Mouse (Mus musculus) adrenal gland, postnatal 25 days (tissue): ENCODE results near the gene Clip4. TPM values are rescaled to one million over a fixed set of nuclear protein-coding genes. Genes with fewer than 3 reads are reported as not detected.

Source experiments
- DNase-seq: peaks from one replicate; pipeline ENCODE4 v3.0.0; 2021; ENCODE audit warnings: mixed read lengths
- total RNA-seq: library from RNA; stranded (reverse); gene quantifications from 2 replicates; pipeline ENCODE4 v1.2.3, GENCODE M21; 2021

Gene Clip4
- total RNA-seq, 1 experiment from 2014 or later = 17.2 TPM

DNA sequence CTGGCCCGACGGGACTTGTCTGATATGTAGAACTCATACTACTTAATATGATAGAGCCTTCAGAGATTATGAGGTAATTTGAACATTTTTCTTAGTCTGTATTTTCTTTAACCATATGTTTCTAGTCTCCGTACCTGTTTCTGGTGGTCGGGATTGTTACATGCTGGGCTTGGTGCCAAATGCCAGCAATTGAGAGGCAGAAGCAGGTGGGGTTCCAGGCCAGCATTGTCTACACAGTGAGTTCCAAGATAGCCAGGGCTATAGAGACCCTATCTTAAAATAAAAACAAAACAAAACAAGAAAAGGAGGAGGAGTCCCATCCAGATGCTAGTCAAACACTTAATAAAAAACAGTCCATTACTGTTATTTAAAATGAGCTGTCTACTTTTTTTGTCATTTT is 23.3 kb downstream of the Clip4 start:
- no peak for DNase-seq

DNA sequence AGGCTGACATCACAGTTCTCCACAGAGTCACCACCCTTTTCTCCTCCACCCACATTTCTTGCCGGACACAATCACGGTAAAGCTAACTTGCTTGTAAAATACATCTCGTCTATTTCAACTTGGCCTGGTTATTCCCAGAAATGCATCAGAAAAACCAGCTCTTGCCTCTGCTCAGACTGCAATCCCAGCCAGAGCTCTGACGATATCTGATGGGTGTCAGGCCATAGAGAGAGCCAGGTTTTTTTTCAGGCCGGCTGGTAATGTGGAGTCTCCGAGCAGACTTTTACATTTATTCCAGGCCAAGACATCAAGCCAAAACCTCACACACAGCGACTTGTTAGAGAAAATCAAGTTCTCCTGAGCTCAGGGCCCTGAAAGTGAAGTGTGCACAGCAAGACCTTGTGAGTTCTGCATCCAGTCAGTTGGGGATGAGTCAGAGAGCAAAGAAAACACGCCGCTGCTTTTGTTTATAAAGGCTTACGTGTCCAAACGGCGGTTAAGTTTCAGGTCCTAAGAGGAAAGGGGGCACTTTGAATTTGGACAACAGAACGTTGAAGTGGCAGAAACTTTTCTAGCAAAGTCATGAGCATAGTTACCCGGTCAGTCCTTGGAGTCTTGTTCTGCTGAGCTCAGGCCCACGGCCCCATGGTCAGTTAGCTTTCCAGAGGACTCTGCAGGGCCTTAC is 27.4 kb downstream of the Clip4 start:
- no peak for DNase-seq

DNA sequence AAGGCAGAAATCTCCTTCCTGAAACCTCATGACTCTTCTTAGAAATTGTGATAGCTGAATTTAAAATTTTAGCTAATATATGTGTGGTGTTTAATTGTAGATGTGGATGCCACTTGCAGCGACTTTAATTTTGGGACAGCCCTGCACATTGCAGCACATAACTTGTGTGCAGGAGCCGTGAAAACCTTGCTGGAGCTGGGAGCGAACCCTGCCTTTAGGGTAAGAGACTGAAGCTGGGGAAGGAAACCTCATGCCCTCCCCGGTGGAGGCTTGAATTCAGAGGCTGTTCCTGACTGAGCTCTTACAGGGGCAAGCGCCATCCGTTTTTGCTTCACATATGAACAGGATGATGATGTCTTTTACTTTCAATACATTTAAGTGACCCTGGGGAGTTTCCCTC is 35.2 kb downstream of the Clip4 start:
- no peak for DNase-seq

DNA sequence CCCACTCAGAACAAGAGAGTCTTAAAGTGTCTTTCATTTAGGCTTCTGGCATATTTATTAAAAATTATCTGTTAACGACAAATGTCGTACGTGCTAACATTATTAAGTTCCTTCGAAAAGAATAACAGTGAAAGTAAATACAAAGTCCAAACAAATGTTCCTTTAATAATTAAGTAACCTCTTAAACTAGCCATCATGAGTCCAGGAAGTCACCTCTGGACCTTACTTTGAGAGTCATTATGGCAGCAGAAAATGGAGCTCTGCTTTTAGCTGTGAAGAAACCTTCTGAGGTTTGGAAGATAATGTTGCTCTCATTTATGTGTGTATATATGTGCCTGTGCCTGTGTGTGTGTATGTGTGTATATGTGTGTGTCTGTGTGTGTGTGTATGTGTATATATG is 35.6 kb downstream of the Clip4 start:
- DNase-seq = no peak

DNA sequence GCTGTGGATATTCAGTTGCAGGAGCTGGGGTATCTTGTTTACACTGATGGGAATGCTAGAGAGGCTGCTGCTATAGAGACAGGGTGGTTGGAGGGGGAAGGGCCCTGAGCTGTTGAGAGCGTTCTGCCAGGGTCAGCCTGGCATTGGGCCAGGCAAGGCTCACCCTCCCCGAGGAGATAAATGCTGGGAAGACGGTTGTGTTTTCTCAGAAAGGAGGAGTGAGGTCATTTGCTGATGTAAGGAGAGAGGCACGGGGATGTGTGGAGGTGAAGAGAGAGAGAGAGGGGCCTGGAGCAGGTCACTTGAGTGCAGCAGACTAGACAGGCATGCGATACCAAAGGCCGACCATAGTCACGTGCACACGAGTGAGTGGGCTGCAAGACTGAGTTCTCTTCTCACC is 42.8 kb downstream of the Clip4 start:
- DNase-seq = no peak

DNA sequence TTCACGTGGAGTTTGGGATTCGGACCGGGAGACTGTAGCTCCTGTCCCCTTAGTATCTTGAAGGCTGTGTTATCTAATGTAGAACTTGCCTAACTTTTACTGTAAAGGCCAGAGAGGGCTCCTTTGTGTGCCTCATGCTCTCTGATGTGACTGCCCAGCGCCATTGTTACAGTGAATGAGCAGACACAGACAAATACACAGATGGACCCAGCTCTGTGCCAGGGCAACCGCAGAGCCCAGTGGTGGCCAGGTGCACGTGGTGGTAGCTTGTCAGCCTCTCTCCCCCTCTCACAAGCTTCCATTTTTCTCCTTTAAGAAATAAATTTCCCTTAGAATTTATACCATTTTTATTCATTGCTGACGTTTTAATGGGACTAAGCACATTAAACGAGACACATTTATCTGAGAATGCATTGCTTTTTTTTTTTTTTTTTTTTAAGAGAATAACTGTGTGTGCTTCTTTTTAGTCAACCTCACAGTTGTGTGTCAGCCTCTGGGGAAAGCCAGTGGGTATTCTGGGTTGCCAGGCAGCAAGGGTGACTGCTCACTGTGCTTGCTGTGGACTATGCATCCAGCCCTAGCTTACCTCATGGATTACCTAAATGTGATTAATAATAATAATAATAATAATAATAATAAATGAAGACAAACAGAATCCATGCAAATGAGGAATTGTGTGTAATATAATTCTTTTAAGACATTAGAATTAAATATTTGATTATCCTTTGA is 48.0 kb downstream of the Clip4 start:
- no peak for DNase-seq

DNA sequence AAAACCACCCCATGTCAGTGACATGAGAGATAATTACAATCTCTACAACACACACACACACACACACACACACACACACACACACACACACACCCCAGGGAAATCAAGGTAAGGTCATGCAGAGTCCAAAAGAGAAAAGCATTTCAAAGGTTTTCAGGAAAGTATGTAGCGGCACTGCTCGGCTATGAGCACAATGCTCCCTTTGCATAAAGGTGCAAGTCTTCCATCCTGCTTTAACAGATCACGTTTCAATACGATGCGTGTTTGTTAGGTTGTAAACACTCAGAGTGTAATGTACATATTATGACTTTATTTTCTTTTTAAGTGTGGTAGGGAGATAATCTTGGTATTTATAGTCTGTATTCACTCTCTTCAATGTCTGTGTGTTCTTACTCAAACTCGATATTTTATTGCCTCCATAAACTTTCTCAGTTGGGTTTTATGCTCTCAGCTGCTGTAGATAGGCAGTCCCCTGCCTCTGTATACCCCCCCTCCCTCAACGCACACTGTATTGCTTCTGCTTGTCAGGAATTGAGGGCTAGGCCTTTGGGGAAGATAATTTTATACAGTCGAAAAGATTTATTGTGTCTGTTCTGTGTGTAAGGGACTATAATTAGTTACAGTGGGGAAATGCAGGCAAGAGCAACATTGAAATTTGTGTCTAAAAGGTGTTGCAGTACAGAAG is 55.5 kb downstream of the Clip4 start:
- DNase-seq = no peak

DNA sequence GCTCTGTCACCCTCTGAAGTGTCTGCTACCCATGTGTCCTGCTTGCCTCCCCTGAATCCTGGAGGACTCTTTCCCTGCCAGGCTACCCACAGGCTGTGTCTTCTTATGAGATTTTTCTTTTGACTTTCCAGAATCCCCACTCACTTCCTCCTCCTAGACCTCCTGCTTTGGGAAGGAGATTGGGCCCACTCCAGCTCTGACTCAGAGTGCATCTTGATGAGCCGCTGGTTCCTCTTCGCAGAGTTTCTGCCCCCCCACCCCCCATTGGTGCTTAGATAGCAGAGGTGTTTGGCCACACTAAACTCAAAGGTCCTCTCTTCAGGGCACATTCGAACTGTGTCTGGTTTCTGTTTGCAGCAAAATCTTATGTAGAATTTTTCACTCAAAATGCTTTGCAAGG is 58.3 kb downstream of the Clip4 start:
- no peak for DNase-seq

DNA sequence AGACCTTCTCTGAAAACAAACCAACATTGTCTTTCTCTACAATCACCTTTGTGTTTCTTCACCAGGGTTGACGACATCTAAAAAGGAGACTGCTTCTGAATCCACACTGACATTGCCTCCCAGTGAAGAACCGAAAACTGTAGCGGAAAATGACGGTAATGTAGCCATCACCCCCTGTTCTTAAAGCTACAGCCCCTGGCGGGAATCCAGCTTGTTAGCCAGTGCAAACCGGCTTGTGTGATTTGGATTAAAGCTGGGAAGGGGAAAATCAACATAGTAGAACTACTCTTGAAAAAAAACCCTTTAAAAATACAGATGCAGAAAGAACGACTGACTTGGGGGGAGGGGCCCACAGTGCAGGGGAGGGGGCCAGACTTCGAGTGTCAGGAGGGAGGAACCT is 59.4 kb downstream of the Clip4 start:
- no peak for DNase-seq

DNA sequence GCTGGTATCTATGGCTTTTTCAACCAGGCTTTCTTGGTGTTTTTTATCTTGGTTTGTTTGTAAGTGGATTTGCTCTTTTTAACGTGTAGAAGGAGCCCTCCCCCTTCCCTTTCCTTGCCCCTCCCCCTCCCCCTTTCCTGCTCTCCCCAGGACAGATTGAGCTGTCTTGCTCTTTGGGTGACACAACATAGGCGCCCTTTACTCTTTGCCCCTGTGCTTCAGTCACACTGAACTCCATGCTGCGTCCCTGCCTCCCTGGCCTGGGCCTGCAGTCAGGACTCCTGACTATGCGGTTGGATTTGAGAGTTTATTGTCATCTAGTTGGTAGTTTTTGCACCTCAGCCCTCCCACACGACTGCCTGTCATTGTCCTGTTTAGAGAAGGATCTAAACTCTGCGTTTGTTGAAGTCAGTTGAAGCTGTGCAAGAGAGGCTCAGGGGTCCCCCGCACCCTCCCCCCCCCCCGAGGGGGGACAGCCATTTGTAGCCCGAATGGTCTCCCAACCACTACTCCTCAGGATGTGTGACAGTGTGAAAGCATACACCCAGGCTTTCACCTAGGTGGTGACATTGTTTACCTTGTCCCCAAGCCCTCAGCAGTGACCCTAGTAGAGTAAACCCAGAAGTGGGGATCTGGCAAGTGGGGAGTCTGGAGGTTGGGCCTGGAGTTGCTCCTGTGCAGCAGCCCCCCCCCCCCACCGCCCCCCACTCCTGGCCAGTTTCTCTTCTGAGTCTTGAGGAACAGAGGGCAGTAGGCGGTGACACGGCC is 60.6 kb downstream of the Clip4 start:
- DNase-seq = no peak

DNA sequence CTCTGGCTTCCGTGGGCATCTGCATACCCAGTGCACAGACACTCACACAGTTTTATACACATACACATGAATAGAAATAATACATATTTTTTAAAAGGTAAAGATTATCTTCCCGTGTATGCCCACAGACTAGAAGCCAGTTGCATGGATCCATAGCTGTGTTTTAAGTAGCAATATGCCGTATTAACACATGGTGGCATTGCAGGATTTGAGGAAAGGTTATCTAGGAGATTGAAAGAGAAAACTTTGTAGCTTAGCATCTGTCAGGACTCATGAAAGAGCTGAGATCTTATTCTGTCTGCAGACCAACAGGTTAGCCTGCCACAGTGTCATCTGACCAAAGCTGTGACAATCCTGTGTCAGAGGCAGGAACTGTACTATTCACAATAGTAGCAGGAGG is 63.7 kb downstream of the Clip4 start:
- no peak for DNase-seq

DNA sequence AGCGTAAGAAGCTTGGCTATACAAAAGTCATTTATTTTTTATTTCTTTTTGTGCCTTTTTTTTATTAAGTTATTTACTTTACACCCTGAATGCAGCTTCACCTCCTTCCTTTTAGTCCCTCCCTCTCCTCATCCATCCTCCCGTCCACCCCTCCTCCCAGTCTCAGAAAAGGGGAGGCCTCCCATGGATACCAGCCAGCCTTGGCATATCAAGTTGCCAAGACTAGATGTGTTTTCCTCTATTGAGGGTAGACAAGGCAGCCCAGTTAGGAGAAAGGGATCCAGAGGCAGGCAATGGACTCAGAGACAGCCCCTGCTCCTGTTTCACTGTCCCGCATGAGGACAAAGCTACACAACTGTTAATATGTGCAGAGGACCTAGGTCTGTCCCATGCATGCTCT is 93.9 kb downstream of the Clip4 start:
- DNase-seq = no peak

DNA sequence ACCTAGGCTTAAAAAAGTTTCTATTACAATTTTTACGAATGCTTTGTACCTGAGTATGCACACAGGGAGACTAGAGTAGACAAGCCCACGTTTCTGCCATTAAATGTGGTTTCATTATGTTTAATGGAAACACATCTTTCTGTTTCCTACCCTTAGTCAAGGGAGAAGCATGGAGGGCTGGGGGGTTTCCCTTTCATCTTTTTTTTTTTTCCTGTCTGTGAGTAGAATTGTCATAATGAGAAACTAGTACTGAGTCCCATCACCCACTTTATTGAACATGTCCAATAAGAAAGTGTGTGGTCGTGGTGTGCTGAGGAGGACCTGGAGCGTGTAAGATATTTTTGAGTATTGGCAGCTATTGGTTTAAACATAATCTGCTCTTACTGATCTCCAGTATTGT is 94.6 kb downstream of the Clip4 start:
- no peak for DNase-seq

DNA sequence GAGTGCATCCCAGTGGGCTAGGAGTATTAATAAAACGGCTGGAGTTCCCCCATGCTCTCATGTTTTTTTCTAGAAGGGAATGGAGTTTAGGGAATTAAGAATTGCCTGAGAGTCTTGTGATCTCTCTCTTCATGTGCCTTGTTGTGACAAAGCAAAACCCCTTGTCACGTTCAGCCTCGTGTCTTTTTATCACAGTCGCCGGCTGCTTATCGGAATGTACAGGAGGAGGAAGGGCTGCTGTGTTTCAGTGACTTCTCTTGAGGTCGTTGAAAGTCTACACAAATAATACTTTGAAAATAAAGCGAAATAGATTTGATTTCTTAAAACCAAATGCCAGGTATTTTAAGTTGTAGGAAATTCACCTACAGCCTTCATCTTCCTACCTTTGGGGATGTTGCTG is 95.8 kb downstream of the Clip4 start:
- DNase-seq = no peak

DNA sequence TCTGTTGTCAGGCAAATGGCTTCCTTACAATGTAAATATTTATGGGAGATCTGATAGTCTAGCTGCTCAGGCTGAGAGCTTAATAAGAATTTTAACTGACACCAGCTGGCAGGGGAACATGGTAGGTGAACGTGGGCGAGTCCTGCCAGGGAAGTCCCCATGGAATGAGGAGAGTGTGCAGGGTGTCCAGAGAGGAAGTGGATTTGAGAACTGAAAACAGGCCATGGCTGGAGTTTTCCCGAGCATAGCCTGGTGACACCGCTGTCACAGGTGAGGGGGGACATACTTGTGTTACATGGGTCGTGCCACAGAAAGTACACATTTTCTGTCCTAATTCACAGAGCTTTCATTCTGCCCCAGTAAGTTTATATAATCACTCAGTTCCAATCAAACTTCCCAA is 97.2 kb downstream of the Clip4 start:
- DNase-seq = no peak

DNA sequence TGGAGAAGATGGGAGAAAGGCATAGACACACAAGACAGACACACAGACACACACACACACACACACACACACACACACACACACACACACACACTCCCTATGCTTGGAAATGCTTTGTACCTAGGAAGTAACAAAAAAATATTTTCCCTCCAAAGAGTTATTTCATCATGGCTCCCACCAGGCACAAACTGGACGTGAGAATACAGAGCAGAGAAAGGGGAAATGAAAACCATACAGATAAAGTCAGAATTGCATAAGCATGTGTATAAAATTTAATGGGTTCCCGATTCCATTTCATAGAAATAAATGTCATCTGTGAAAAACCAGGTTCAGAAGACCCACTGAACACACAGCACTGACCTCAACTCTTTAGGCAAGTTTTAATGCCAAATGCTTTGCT is 99.6 kb downstream of the Clip4 start:
- DNase-seq = no peak

DNA sequence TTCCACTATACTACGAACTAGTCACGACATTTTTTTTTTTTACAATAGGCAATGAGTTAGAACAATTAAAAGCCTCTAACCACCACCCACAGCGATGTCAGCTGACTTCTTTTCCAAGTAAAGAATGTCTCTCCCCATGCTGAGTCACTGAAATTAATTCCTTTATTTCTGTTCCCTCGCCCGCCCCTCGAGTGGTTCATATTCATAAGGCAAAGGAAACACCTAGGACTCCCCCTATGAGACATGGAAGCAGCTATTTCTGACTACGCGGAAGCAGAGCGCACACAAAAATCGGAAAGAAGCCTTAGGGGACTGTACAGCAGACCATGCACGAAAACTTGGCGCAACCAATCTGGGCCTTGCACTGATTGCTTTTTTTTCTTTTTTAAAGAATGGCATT is 100.6 kb downstream of the Clip4 start:
- no peak for DNase-seq

DNA sequence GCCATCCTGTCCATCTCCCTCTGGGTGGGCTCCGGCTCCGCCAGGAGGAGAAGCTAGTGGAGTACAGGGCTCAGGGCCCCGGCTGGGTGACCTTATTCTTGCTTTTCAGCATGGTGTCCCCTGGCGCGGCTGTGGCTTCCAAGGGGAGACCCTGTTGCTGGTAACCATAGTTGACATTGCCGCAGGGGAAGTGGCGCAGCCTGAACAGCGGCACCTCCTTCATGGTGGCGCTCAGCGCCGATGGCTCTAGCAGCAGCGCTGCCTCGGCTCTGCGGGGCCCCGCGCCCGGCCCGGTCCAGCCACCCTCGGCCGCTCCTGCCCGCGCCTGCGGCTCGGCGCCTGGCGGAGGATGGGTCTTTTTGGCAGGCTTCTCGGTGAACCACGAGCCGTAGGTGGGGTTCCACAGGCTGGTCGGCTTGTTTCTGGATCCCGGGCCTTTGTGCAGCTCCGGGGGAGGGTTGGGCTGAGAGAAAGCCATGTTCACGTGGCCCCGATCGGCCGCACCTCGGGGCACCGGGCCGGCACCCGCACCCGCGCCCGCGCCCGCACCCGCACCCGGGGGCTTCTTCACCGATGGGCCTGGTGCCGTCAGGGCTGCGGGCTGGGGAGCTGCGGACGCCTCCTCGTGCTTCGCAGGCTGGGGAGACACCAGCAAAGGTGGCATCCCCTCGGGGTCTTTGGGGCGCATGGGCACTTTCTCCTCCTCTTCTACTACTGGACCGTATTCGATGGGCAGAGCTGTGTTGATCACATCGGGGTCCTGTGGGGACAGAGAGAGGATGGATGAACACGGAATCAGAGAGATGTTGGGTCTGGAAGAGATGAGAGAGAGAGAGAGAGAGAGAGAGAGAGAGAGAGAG is 101.3 kb downstream of the Clip4 start:
- peak; percentile 39 for DNase-seq

DNA sequence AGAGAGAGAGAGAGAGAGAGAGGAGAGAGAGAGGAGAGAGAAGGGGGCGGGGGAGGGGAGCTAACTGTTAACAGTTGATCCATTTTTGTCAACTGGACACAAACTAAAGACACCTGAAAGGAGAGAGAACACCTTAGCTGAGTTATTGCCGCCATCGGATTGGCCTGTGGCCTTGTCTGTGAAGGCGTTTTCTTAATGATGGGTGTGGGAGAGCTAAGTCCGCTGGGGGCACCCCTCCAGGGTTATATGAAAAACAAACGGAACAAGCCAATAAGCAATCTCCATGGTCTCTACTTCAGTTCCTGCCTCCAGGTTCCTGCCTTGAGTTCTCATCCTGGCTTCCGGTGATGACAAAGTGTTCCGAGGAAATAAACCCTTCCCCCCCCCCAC is 102.0 kb downstream of the Clip4 start:
- DNase-seq = no peak

DNA sequence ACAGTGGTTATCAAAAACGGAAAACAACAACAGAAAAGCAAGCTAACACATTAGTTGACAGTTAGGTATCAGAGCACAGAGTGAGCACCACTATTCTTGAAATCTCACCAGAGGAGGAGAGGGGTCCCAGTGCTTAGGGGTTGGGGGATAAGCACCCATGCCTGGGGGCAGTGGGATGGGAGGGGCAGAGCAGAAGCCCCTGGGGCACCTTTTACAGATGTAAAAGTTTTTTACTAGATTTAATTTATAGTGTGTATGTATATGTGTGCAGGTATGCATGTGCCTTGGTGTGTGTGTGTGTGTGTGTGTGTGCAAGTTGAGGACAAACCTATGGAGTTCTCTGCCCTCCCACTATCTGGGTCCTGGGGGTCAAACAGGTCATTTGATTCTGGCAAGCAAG is 102.4 kb downstream of the Clip4 start:
- no peak for DNase-seq

DNA sequence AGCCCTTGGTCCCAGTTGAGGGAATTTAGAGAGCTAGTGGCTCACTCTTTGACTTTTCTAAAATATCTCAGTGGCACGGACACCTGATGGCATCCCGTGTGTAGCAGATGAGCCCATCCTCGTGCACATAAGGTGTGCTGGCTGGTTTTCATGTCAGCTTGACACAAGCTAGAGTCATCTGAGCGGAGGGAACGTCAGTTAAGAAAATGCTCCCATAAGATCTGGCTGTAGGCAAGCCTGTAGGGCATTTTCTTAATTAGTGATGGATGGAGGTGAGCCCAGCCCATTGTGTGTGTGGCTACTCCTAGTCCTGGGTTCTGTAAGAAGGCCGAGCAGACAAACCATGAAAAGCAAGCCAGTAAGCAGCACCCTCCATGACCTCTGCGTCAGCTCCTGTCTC is 103.7 kb downstream of the Clip4 start:
- no peak for DNase-seq

DNA sequence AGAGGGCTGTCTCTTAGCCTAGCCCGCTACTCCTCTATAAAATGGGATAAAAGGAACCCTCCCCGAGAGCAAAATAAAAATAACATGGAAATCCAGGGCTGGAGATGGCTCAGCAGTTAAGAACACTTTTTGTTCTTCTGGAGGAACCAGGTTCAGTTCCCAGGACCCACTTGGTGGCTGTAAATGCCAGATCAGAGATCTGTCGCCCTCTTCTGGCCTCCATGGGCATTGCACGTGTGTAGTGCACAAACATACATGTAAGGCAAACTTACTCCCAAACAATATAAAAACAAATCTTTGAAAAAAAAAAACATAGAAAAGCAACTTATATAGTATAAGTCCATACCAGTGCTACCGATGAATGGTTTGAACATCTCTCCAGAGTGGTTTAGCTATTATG is 104.7 kb downstream of the Clip4 start:
- DNase-seq = peak; percentile 25
